Mouse (Mus musculus): ENCODE measurements at regions not wholly inside any gene's neighbourhood (a gene's known extent, or its start where the extent isn't known, plus 50 kb on each side); places are given as distances from the start of the nearest gene placed in this dataset.

DNA sequence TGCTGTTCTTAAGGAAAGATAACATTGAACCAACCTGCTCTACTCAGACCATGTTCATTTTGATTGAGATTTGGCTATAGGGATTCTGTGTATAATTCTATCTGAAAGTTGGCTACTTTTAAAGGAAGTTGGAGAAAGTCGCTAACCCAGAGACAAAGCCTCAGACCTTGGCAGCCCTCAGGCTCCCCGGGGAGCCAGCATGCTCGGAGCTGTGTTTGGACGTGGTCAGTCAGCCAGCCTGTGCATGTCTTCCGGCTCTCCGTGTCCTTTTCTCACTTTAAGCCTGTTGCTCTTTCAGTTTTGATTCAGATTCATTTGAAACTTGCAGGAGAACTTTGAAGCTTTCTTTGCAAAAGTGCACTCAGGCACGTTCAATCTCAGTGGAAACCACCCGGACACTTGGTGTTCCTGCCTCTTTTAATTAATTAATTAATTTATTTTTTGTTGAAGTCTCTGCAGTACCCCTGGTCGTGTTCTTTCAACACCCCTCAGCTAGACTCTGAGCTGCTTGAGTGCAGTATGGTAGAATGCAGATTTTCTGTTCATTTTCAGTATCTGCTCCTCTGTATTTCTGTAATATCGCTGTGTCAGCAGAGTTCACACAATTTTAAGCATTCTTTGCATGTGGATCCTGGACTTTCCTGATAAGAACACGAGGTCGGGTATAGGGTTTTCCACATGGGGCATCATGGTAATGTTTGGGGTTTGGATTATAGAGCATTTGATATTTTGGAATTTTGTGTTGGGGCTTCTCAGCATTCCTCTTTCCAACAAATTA is 100.9 kb upstream of the Tmem45b start:
- Histone ChIP-seq H3K4me1 (replicated peaks; ENCODE audit: low read depth, low read length) (peaks cover 10% of the 10 kb centered on the region), H3K27me3 (ENCODE audit: insufficient read depth, low read length) (peaks cover 36% of the 10 kb centered on the region), H3K36me3 (ENCODE audit: insufficient read depth, low read length) (no peaks in the 10 kb centered on the region), H3K4me3 (replicated peaks; ENCODE audit: low read length) (no peak overlapping the region), H3K9me3 (ENCODE audit: low read length) (no peaks in the 10 kb centered on the region)
- no peak for TF ChIP-seq POU5F1 (IDR thresholded peaks at IDR 0.05; ENCODE audit: borderline replicate concordance, low read length)
- TF ChIP-seq CTCF (conservative IDR thresholded peaks at IDR 0.05; ENCODE audit: low read length), result no peak
- TF ChIP-seq NANOG (IDR thresholded peaks at IDR 0.05; ENCODE audit: borderline replicate concordance, low read length), result no peak

DNA sequence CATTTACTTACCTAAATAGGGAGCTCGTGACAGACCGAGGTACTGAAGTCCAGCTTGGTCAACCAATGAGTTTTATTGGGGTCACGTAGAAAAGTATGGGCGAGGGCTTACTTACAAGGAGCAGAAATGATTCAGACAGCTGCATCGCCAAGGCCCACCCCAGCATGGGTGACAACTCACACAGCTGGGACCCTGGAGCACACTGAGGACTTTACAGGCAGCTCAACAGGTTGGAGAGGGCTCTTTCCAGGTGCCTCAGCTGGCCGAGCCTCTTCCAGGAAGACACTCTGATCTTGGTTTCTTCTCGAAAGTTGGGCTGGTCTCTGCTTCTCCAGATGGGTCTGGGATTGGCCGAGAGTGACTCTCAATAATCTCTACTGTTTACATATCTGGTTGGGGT is 99.3 kb upstream of the Tmem45b start:
- Histone ChIP-seq H3K9me3 (ENCODE audit: low read length) (no peaks in the 10 kb centered on the region), H3K4me1 (replicated peaks; ENCODE audit: low read depth, low read length) (peaks cover 16% of the 10 kb centered on the region), H3K4me3 (replicated peaks; ENCODE audit: low read length) (no peak overlapping the region), H3K36me3 (ENCODE audit: insufficient read depth, low read length) (no peaks in the 10 kb centered on the region), H3K27me3 (ENCODE audit: insufficient read depth, low read length) (peaks cover 42% of the 10 kb centered on the region)
- no peak for TF ChIP-seq CTCF (conservative IDR thresholded peaks at IDR 0.05; ENCODE audit: low read length)
- TF ChIP-seq POU5F1 (IDR thresholded peaks at IDR 0.05; ENCODE audit: borderline replicate concordance, low read length), result no peak
- TF ChIP-seq NANOG (IDR thresholded peaks at IDR 0.05; ENCODE audit: borderline replicate concordance, low read length), result no peak

DNA sequence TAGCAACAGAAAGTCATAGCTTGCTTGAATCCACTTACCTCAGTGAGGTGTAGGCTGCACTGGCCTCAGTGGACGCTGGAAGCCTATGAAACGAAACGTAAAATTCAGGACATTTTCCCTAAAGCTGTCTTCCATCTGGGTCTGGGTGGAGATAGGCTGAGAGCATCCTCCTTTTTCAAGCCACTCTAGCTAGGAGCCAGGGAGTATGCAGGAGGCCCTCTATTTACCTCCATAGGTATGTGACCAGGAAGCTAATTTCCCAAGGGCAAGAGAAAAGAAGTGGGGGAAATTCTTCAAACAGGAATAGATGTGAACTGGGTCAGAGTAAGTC is 95.9 kb upstream of the Tmem45b start:
- H3K27me3 ChIP-seq (ENCODE audit: insufficient read depth, low read length), result peaks cover 27% of the 10 kb centered on the region
- H3K9me3 ChIP-seq (ENCODE audit: low read length), result no peaks in the 10 kb centered on the region
- no peak overlapping the region for H3K4me3 ChIP-seq (replicated peaks; ENCODE audit: low read length)
- TF ChIP-seq POU5F1 (IDR thresholded peaks at IDR 0.05; ENCODE audit: borderline replicate concordance, low read length), result no peak
- TF ChIP-seq NANOG (IDR thresholded peaks at IDR 0.05; ENCODE audit: borderline replicate concordance, low read length), result no peak
- no peak for TF ChIP-seq CTCF (conservative IDR thresholded peaks at IDR 0.05; ENCODE audit: low read length)
- H3K4me1 ChIP-seq (replicated peaks; ENCODE audit: low read depth, low read length), result peaks cover 7% of the 10 kb centered on the region; the same call in 1 of the 2 replicates
- no peaks in the 10 kb centered on the region for H3K36me3 ChIP-seq (ENCODE audit: insufficient read depth, low read length)

DNA sequence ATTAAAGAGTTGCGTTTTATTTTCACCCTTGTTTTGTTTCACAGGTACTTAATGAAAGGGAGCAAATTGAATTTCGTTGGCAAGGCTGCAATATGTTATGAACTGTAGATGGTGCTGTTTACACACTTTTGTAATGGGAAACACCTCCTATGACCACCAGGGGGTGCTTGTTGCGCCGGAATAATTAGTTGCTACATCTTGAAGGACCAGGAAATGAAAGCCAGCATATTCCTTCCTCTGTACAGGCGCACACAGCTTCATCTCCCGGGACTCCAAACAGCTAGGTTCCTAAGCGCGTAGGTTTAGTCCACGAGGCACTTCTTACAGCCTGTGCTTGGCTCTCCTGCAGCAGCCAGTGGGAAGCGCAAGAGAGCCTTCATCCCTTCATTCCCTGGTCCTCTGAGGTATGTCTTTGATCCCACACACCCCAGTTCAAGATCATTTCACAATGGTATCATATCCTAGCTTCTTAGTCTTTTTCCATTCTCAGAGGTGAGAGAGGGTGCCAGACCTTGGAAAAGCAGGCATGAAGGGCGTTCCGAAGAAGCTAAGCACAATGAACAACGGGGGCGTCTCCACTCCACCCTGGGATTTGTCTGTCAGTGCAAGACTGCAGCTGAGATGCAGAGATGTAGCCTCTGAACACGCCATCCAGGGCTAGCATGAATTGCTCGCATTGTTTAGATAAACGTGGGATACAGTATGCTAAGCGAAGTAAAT is 95.4 kb upstream of the Tmem45b start:
- Histone ChIP-seq H3K4me3 (replicated peaks; ENCODE audit: low read length) (no peak overlapping the region), H3K27me3 (ENCODE audit: insufficient read depth, low read length) (peaks cover 26% of the 10 kb centered on the region), H3K9me3 (ENCODE audit: low read length) (no peaks in the 10 kb centered on the region), H3K4me1 (replicated peaks; ENCODE audit: low read depth, low read length) (peaks cover 7% of the 10 kb centered on the region; the same call in 1 of the 2 replicates), H3K36me3 (ENCODE audit: insufficient read depth, low read length) (no peaks in the 10 kb centered on the region)
- TF ChIP-seq NANOG (IDR thresholded peaks at IDR 0.05; ENCODE audit: borderline replicate concordance, low read length), result no peak
- peak; percentile 94 for TF ChIP-seq CTCF (conservative IDR thresholded peaks at IDR 0.05; ENCODE audit: low read length)

DNA sequence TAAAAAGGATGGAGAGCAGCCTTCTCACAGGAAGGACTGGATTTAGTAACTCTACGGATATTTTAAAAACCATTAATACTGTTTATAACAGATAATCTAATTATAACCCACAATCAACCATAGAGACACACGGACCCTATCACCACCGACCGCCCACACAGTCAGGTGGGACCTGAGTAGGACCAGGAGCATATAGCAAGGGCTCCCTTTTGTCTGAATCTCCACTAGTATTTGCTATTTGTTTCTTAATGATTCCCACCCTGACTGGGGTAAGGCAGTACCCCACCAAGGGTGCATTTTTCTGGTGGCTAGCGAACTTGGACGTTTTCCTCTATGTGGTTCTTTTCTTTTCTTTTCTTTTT is 79.4 kb upstream of the Tmem45b start:
- no peaks in the 10 kb centered on the region for H3K4me1 ChIP-seq (replicated peaks; ENCODE audit: low read depth, low read length)
- H3K36me3 ChIP-seq (ENCODE audit: insufficient read depth, low read length), result no peaks in the 10 kb centered on the region
- H3K27me3 ChIP-seq (ENCODE audit: insufficient read depth, low read length), result 0 out of 2 replicates have a peak, but pooled peaks cover 3% of the 10 kb centered on the region
- H3K9me3 ChIP-seq (ENCODE audit: low read length), result no peaks in the 10 kb centered on the region; the same call in 1 of the 2 replicates
- TF ChIP-seq CTCF (conservative IDR thresholded peaks at IDR 0.05; ENCODE audit: low read length), result no peak
- no peak for TF ChIP-seq NANOG (IDR thresholded peaks at IDR 0.05; ENCODE audit: borderline replicate concordance, low read length)
- TF ChIP-seq POU5F1 (IDR thresholded peaks at IDR 0.05; ENCODE audit: borderline replicate concordance, low read length), result no peak
- no peak overlapping the region for H3K4me3 ChIP-seq (replicated peaks; ENCODE audit: low read length)

DNA sequence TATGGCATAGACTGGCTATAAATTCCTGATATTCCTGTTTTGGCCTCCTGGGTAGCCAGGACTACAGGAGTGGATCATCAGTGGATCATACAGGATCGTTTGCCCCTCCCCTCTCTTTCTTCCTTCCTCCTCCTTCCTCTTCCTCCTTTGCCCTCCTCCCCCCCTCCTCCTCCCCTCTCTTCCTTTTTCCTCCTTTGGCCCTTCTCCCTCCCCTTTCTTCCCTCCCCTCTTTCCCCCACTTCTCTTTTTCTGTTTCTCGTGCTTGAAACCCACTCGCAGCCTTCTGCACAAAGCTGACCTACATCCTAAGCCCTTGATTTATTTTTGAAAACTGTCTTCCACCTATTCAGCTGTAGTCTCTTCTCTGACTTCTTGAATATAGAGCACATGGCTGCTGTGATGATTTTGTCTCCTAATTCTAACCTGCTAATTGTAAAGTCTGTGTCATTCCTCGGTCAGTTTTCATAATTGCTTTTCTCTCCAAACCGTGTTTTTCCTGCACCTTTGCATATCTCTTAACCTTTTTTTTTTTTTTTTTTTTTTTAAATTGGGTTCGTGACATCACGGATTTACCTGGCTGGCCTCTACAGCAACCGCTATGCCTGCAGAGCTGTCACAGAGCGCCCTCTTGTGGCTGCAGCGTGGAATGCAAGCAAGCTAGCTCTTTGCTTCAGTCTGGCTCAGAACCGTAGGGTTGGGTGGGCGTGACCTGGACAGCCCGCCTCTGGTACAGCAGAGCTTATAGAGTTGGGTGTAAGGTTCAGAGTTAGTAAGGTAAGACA is 78.8 kb upstream of the Tmem45b start:
- TF ChIP-seq NANOG (IDR thresholded peaks at IDR 0.05; ENCODE audit: borderline replicate concordance, low read length), result no peak
- TF ChIP-seq CTCF (conservative IDR thresholded peaks at IDR 0.05; ENCODE audit: low read length), result peak; percentile 92
- Histone ChIP-seq H3K27me3 (ENCODE audit: insufficient read depth, low read length) (0 out of 2 replicates have a peak, but pooled peaks cover 3% of the 10 kb centered on the region), H3K9me3 (ENCODE audit: low read length) (no peaks in the 10 kb centered on the region; the same call in 1 of the 2 replicates), H3K36me3 (ENCODE audit: insufficient read depth, low read length) (no peaks in the 10 kb centered on the region), H3K4me3 (replicated peaks; ENCODE audit: low read length) (no peak overlapping the region), H3K4me1 (replicated peaks; ENCODE audit: low read depth, low read length) (no peaks in the 10 kb centered on the region)

DNA sequence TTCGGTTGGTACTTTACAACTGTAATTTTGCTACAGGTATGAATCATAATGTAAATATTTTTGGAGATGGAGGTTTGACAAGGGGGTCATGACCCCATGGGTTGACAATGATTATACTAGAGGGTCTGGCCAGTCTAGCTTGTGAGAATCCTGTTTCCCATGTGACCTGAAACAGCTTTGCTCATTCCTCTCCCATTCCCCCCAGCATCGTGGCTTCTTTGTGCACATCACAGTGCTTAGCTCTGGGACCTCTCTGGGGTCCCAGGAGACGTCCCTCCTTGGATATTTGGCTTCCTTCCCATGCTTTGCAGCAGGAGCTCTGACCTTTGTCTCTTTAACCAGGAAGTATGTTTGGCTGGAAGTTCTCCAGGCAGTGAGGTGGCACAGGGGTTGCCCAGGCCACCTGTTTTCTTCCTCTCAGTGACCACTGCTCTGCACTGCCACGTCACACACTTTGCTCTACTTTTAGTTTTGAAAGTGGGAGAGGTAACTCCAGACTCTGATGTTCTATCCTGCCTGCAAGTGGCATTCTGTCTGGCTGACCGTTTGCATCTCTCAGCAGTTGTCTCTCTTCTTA is 77.4 kb upstream of the Tmem45b start:
- Histone ChIP-seq H3K4me1 (replicated peaks; ENCODE audit: low read depth, low read length) (no peaks in the 10 kb centered on the region), H3K4me3 (replicated peaks; ENCODE audit: low read length) (no peak overlapping the region), H3K9me3 (ENCODE audit: low read length) (no peaks in the 10 kb centered on the region; the same call in 1 of the 2 replicates), H3K27me3 (ENCODE audit: insufficient read depth, low read length) (0 out of 2 replicates have a peak, but pooled peaks cover 3% of the 10 kb centered on the region), H3K36me3 (ENCODE audit: insufficient read depth, low read length) (no peaks in the 10 kb centered on the region)
- TF ChIP-seq POU5F1 (IDR thresholded peaks at IDR 0.05; ENCODE audit: borderline replicate concordance, low read length), result no peak
- TF ChIP-seq NANOG (IDR thresholded peaks at IDR 0.05; ENCODE audit: borderline replicate concordance, low read length), result no peak
- no peak for TF ChIP-seq CTCF (conservative IDR thresholded peaks at IDR 0.05; ENCODE audit: low read length)
